Mouse (Mus musculus): ENCODE results near the gene Rasgrf2. TPM values are rescaled to one million over a fixed set of nuclear protein-coding genes. Genes with fewer than 3 reads are reported as not detected.
A peak's percentile ranks its signal among the peaks of the same experiment; 100 is the strongest.
"Not testable (repeated sequence)": the region's sequence is repeated elsewhere in the genome, so short reads cannot be mapped to it uniquely, and the experiment has no call there.

The Rasgrf2 gene
- polyA plus RNA-seq (2012; rRNA removed): 2.6 and 3.7 TPM in 2 replicates

- DNase-seq (ENCODE audit: low spot score): peak; percentile 25
These were observed at the start of gene Rasgrf2 for GRCm38 (mm10) chr13:92131384-92132150. TSS of gene Rasgrf2 (minus strand) at chr13:92131656.

- DNase-seq (ENCODE audit: low spot score): not testable (repeated sequence)
These were observed 41.2 kb upstream of the Rasgrf2 start for GRCm38 (mm10) chr13:92172686-92173085.

GRCm38 (mm10) chr13:92150551-92150950 lies 19.1 kb upstream of the Rasgrf2 start:
- DNase-seq (ENCODE audit: low spot score): no peak

- DNase-seq (ENCODE audit: low spot score): no peak
These were observed 17.4 kb upstream of the Rasgrf2 start for GRCm38 (mm10) chr13:92148858-92149257.

GRCm38 (mm10) chr13:92134792-92135191 lies 3.3 kb upstream of the Rasgrf2 start:
- DNase-seq (ENCODE audit: low spot score): no peak

- no peak for DNase-seq (ENCODE audit: low spot score)
These were observed 1.1 kb upstream of the Rasgrf2 start for GRCm38 (mm10) chr13:92132599-92132998.

GRCm38 (mm10) chr13:92130994-92131383 lies 467 bp downstream of the Rasgrf2 start:
- DNase-seq (ENCODE audit: low spot score): peak; percentile 19

GRCm38 (mm10) chr13:92129877-92130276 lies 1.6 kb downstream of the Rasgrf2 start:
- DNase-seq (ENCODE audit: low spot score): no peak

GRCm38 (mm10) chr13:92125902-92126301 lies 5.6 kb downstream of the Rasgrf2 start:
- no peak for DNase-seq (ENCODE audit: low spot score)

GRCm38 (mm10) chr13:92119623-92120022 lies 11.8 kb downstream of the Rasgrf2 start:
- DNase-seq (ENCODE audit: low spot score): no peak

- DNase-seq (ENCODE audit: low spot score): no peak
These were observed 17.4 kb downstream of the Rasgrf2 start for GRCm38 (mm10) chr13:92114076-92114475.

- DNase-seq (ENCODE audit: low spot score): no peak
These were observed 23.2 kb downstream of the Rasgrf2 start for GRCm38 (mm10) chr13:92108237-92108636.

GRCm38 (mm10) chr13:92104259-92104658 lies 27.2 kb downstream of the Rasgrf2 start:
- DNase-seq (ENCODE audit: low spot score): no peak

GRCm38 (mm10) chr13:92098484-92098883 lies 33.0 kb downstream of the Rasgrf2 start:
- no peak for DNase-seq (ENCODE audit: low spot score)

- DNase-seq (ENCODE audit: low spot score): no peak
These were observed 36.0 kb downstream of the Rasgrf2 start for GRCm38 (mm10) chr13:92095131-92096090.

- no peak for DNase-seq (ENCODE audit: low spot score)
These were observed 37.7 kb downstream of the Rasgrf2 start for GRCm38 (mm10) chr13:92093712-92094290.

GRCm38 (mm10) chr13:92073111-92073510 lies 58.3 kb downstream of the Rasgrf2 start:
- no peak for DNase-seq (ENCODE audit: low spot score)

GRCm38 (mm10) chr13:92068651-92069050 lies 62.8 kb downstream of the Rasgrf2 start:
- no peak for DNase-seq (ENCODE audit: low spot score)

- no peak for DNase-seq (ENCODE audit: low spot score)
These were observed 63.6 kb downstream of the Rasgrf2 start for GRCm38 (mm10) chr13:92067831-92068230.

GRCm38 (mm10) chr13:92053748-92054147 lies 77.7 kb downstream of the Rasgrf2 start:
- no peak for DNase-seq (ENCODE audit: low spot score)

- no peak for DNase-seq (ENCODE audit: low spot score)
These were observed 78.5 kb downstream of the Rasgrf2 start for GRCm38 (mm10) chr13:92053001-92053400.

GRCm38 (mm10) chr13:92051216-92051615 lies 80.2 kb downstream of the Rasgrf2 start:
- DNase-seq (ENCODE audit: low spot score): no peak
